In genomic region chr11:7592010-7592409, GRCm38 (mm10) we compare ENCODE assay signal across 33 mouse cellular contexts.
"Had no signal": no experiment of that assay in that cellular context is flagged by ENCODE, and none has a peak within 500 bp of the region (broad histone marks: within the 10 kb centered on the region; RNA-seq: fewer than 3 reads in every experiment).

No protein-coding gene starts in this region.

- H3K4me1 ChIP-seq: heart, embryonic 10.5 days; heart, embryonic 12.5 days; heart, embryonic 13.5 days; heart, embryonic 15.5 days; hindbrain, embryonic 10.5 days; hindbrain, embryonic 12.5 days; hindbrain, embryonic 13.5 days; hindbrain, embryonic 15.5 days; intestine, embryonic 15.5 days; kidney, embryonic 15.5 days had no signal

- H3K4me3 ChIP-seq: heart, adult 2 months; heart, embryonic 10.5 days; heart, embryonic 12.5 days; heart, embryonic 13.5 days; heart, embryonic 15.5 days; hindbrain, embryonic 10.5 days; hindbrain, embryonic 12.5 days; hindbrain, embryonic 13.5 days; hindbrain, embryonic 15.5 days; intestine, embryonic 15.5 days; kidney, embryonic 15.5 days; layer of hippocampus, adult 2 months had no signal

- H3K36me3 ChIP-seq: heart, embryonic 10.5 days; heart, embryonic 12.5 days; heart, embryonic 13.5 days; heart, embryonic 15.5 days; hindbrain, embryonic 10.5 days; hindbrain, embryonic 12.5 days; hindbrain, embryonic 13.5 days; hindbrain, embryonic 15.5 days; intestine, embryonic 15.5 days; kidney, embryonic 15.5 days had no signal

- H3K4me2 ChIP-seq: heart, embryonic 11.5 days; heart, embryonic 12.5 days; heart, embryonic 13.5 days; heart, embryonic 15.5 days; hindbrain, embryonic 12.5 days; hindbrain, embryonic 13.5 days; hindbrain, embryonic 14.5 days; hindbrain, embryonic 15.5 days; intestine, embryonic 15.5 days; kidney, embryonic 15.5 days had no signal

- H3K27me3 ChIP-seq: heart, embryonic 12.5 days; heart, embryonic 13.5 days; heart, embryonic 15.5 days; hindbrain, embryonic 12.5 days; hindbrain, embryonic 13.5 days; hindbrain, embryonic 15.5 days; intestine, embryonic 15.5 days; kidney, embryonic 15.5 days had no signal

- H3K9ac ChIP-seq: heart, embryonic 12.5 days; heart, embryonic 13.5 days; heart, embryonic 15.5 days; hindbrain, embryonic 12.5 days; hindbrain, embryonic 13.5 days; hindbrain, embryonic 14.5 days; hindbrain, embryonic 15.5 days; intestine, embryonic 15.5 days; kidney, embryonic 15.5 days had no signal

- H3K27ac ChIP-seq: heart, adult 2 months; heart, embryonic 10.5 days; heart, embryonic 13.5 days; heart, embryonic 15.5 days; hindbrain, embryonic 10.5 days; hindbrain, embryonic 12.5 days; hindbrain, embryonic 13.5 days; hindbrain, embryonic 14.5 days; hindbrain, embryonic 15.5 days; hindbrain, postnatal 0 days; intestine, embryonic 15.5 days; kidney, embryonic 15.5 days; layer of hippocampus, adult 2 months had no signal

- DNase-seq: heart, adult 2 months; heart, postnatal 10 days; heart, postnatal 14 days; heart, postnatal 4 days; kidney, adult 11 months; kidney, adult 18-20 months; kidney, adult 2 months; kidney, adult 8-10 months; kidney, adult 9 months; kidney, postnatal 10 days; kidney, postnatal 14 days; kidney, postnatal 25 days; kidney, postnatal 36 days; layer of hippocampus, adult 9-11 months; layer of hippocampus, postnatal 36 days had no signal

- ATAC-seq: hindbrain, embryonic 16.5 days; hindbrain, postnatal 0 days; inflammation-experienced regulatory T-cells, adult 6 months; intestine, embryonic 15.5 days; intestine, embryonic 16.5 days; intestine, postnatal 0 days had no signal

- H3K9me3 ChIP-seq: heart, embryonic 10.5 days; heart, embryonic 12.5 days; heart, embryonic 13.5 days; heart, embryonic 15.5 days; hindbrain, embryonic 10.5 days; hindbrain, embryonic 12.5 days; hindbrain, embryonic 13.5 days; hindbrain, embryonic 15.5 days; intestine, embryonic 15.5 days; kidney, embryonic 15.5 days had no signal
